Mouse (Mus musculus) erythroblast, embryonic 14.5 days (primary cell): Measurements from ENCODE around the gene Cenpu. TPM values are rescaled to one million over a fixed set of nuclear protein-coding genes. Genes with fewer than 3 reads are reported as not detected.

Experiments used
- H3K27me3 ChIP-seq: 2 replicates; pipeline ENCODE4 v1.6.1; 2012; ENCODE audit warnings: inconsistent platforms; ENCODE audit not compliant: control insufficient read depth
- H3K36me3 ChIP-seq: 2 replicates; pipeline ENCODE4 v1.6.1; 2012; ENCODE audit warnings: mild to moderate bottlenecking, inconsistent platforms; ENCODE audit not compliant: control insufficient read depth
- H3K4me1 ChIP-seq: 2 replicates; pipeline ENCODE4 v1.6.1; 2012; ENCODE audit warnings: inconsistent platforms; ENCODE audit not compliant: control insufficient read depth
- H3K4me3 ChIP-seq: replicated peaks from 2 replicates; pipeline ENCODE3; 2012; ENCODE audit warnings: moderate library complexity, mild to moderate bottlenecking, inconsistent platforms
- H3K9me3 ChIP-seq: 2 replicates; pipeline ENCODE4 v1.6.1; 2012; ENCODE audit warnings: low read length, inconsistent platforms, mixed read lengths; ENCODE audit not compliant: control insufficient read depth
- GATA1 ChIP-seq: IDR thresholded peaks from 2 replicates; pipeline ENCODE4 v1.6.1; 2012; ENCODE audit warnings: low read length, inconsistent platforms, mixed read lengths
- TAL1 ChIP-seq: IDR thresholded peaks from 3 replicates; pipeline ENCODE4 v1.6.1; 2012; ENCODE audit warnings: low read length, inconsistent platforms, mixed read lengths
- polyA plus RNA-seq: library from polyadenylated mRNA; stranded (reverse); fragments of >175 nt; gene quantifications from 2 replicates; pipeline ENCODE4 v1.2.3, GENCODE M21; 2012

Cenpu gene
- polyA plus RNA-seq, 1 experiment = 2.4 TPM

GRCm38 (mm10) chr8:46622446-46623270 lies 70.8 kb downstream of the Cenpu start:
- Histone ChIP-seq H3K4me3 (no peak overlapping the region), H3K27me3 (no peaks in the 10 kb centered on the region), H3K9me3 (no peaks in the 10 kb centered on the region), H3K4me1 (peaks cover 35% of the 10 kb centered on the region), H3K36me3 (peaks cover 8% of the 10 kb centered on the region; the same call in 1 of the 2 replicates)
- no peak for TF ChIP-seq TAL1
- no peak for TF ChIP-seq GATA1

- TF ChIP-seq TAL1 = no peak
- no peak for TF ChIP-seq GATA1
- H3K9me3 ChIP-seq = no peaks in the 10 kb centered on the region
- H3K4me1 ChIP-seq = peaks cover 13% of the 10 kb centered on the region
- H3K4me3 ChIP-seq = no peak overlapping the region
- H3K27me3 ChIP-seq = no peaks in the 10 kb centered on the region
- peaks cover 23% of the 10 kb centered on the region for H3K36me3 ChIP-seq
These were observed 73.3 kb downstream of the Cenpu start for GRCm38 (mm10) chr8:46625166-46625565.

- peaks cover 32% of the 10 kb centered on the region for H3K36me3 ChIP-seq
- TF ChIP-seq GATA1 = no peak
- TF ChIP-seq TAL1 = no peak
- peaks cover 12% of the 10 kb centered on the region for H3K4me1 ChIP-seq
- no peak overlapping the region for H3K4me3 ChIP-seq
- H3K9me3 ChIP-seq = no peaks in the 10 kb centered on the region
- no peaks in the 10 kb centered on the region for H3K27me3 ChIP-seq
These were observed 74.8 kb downstream of the Cenpu start for GRCm38 (mm10) chr8:46626642-46627041.

DNA sequence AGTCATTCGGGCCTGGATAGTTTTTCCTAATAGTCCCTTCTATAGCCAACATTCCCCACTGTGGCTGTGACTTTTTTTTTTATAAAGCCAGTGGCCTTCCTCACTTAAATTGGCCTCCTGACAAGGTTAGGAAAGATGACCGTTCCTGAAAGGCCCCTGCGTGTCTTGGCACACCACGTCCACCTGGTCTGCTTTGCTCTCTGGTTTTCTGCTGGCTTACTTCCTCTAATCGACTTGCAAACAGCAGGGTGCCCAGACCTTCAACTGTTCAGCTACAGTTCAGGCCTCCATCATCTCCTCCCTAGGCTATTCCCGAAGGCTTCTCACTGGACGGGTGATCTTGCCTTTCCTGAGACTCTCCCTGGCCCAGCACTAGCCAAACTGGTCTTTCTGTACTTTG lies 76.1 kb downstream of the Cenpu start:
- Histone ChIP-seq H3K4me3 (no peak overlapping the region), H3K36me3 (peaks cover 34% of the 10 kb centered on the region), H3K9me3 (no peaks in the 10 kb centered on the region), H3K27me3 (no peaks in the 10 kb centered on the region), H3K4me1 (peaks cover 12% of the 10 kb centered on the region)
- no peak for TF ChIP-seq TAL1
- no peak for TF ChIP-seq GATA1

- TF ChIP-seq GATA1 (no peak), TAL1 (no peak)
- Histone ChIP-seq H3K4me1 (peaks cover 12% of the 10 kb centered on the region), H3K36me3 (peaks cover 41% of the 10 kb centered on the region), H3K4me3 (no peak overlapping the region), H3K27me3 (no peaks in the 10 kb centered on the region), H3K9me3 (no peaks in the 10 kb centered on the region)
These were observed 76.8 kb downstream of the Cenpu start for GRCm38 (mm10) chr8:46628645-46629044.

Other genes with a start within 250 kb of the Cenpu start
- gene Acsl1, start 81.0 kb upstream of the Cenpu start, polyA plus RNA-seq = 2.0 and 2.8 TPM in 2 replicates
- 0.06 and 0.09 TPM in 2 replicates for gene Primpol, start 65.2 kb downstream of the Cenpu start, polyA plus RNA-seq
- gene Casp3, start 65.3 kb downstream of the Cenpu start, polyA plus RNA-seq = 0.17 and 0.37 TPM in 2 replicates
- gene Irf2, start 187.7 kb downstream of the Cenpu start, polyA plus RNA-seq = 0.81 and 1.9 TPM in 2 replicates